Mouse (Mus musculus): ENCODE results near the gene Lexm.
A peak's percentile ranks its signal among the peaks of the same experiment; 100 is the strongest.

Lexm gene

DNA sequence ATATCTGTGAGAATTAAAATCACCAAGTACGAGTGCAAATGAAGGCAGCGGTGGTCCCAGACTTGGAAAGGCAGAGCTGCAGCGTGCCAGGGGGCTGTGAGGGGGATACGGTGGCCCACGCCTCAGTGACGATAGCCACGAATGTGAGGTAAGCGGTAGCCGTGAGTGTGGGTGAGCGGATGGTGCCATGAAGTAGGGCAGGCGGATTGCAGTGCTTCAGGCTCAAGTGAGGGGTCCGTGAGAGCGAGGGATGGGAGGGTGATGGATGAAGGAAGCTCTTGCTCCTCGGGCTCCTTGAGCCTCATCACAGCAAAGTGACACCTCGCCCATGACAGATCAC lies 35.2 kb downstream of the Lexm start:
- DNase-seq (ENCODE audit: low spot score): no peak

DNA sequence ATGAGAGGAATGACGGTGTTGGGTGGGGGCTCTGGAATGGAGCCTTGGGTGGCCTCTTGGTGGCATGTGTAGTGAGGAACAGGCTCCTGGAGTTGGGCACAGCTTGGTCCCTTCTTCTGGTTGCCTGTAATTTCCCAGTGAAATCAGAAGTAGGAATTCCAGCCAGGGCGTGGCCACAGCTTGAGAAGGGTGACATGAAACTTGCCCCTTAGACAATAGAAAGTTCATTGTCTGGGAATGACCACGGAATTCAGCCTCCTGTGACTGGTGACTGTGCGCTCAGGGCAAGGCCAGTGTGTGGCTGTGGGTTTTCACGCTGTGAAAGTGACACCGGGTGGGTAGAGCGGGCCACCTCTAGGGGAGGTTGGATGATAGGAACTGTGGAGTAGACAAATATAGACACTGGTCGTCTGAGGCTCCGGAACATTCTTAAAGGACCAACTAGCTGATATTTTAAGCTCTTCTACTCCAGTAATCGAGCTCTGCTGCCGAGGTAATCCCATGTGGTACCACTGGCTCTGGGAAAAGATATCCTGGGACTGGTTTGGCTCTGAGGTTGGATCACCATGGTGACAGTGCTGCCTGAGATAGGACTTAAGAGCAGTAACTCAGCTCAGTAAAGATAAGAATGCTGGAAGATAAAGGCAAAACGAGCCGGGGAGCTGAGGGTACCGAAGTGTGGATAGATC lies 35.7 kb downstream of the Lexm start:
- no peak for DNase-seq (ENCODE audit: low spot score)

DNA sequence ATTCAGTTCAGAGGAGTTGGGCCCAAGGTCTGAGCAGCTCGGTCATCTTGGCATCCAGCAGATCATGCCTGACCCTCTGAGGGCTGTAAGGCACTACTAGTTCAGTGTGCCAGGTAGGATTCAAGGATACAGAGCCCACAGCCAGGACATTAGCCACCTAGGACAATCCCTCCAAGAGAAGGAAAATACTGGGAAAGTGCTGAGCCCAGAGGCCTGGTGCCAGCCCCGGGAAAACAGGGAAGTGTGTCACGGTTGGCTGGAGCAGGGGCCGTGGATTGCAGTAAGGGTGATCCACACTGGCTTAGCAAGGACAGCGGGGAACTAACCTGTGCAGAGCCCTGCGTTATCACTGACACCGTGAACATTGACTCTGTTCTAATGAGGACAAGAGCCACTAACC lies 39.5 kb downstream of the Lexm start:
- DNase-seq (ENCODE audit: low spot score): no peak

DNA sequence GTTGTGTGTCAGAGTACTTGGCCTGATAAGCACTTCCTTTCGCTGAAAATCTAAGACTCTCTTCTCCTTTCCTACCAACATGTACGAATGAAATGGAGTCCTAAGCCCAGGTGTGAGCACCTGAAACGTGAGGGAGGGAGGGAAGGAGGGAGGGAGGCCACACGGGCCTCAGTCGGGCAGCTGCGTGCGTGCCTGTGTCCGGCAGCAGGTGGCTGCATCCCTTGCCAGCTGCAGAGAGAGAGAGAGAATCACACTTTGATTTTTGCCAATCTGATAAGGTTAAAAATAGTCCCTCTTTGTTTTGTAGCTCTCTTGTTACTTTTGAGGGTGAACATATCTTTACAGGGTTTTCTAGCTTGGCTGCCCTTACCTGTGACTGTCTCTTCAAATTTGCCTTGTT lies 42.0 kb downstream of the Lexm start:
- no peak for DNase-seq (ENCODE audit: low spot score)

DNA sequence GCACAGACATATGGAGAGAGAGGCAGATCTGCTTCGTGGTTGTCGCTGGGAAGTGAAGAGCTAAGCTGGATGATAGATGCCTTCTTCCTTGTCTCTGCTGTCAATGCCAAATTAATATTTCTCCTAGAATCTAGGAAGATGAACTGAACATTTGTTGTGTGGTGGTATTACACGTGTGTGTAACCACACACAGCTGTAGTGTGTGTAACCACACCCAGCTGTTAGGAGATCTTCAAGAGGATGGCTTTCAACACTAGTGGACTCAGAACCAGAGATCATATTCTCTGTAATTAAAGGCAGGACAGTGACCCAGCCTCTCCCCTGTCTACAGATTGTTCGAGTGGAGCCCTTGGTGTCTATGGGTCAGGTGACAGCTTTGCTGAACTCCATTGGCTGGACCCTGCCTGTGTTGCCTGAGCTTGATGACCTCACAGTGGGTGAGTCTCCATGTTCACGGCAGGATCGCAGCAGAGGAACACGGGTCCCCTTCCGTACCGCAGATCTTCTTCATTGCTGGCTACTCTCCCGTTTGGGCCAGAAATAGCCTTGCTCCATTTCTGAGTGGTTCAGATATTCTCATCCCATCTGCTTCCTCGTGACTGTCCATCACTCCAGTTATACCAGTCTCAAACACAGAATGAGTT lies 45.8 kb downstream of the Lexm start:
- DNase-seq (ENCODE audit: low spot score): no peak

DNA sequence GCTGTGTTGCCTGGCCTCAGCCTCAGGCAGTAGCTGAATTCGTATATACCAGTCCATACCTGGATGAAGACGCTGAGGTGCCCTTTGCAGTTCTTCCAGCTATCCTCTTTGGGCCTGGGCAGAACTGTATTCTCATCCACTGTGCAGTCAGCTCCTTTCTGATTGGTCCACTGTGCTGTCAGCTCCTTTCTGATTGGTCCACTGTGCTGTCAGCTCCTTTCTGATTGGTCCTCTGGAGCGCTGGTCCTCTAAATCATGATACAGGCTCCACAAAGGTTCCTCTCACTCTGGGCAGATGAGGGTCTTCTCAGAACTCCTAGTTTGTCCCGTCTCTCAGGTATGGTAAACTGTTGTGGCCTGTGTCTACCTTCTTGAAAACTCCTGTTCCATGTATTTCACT lies 47.4 kb downstream of the Lexm start:
- no peak for DNase-seq (ENCODE audit: low spot score)

DNA sequence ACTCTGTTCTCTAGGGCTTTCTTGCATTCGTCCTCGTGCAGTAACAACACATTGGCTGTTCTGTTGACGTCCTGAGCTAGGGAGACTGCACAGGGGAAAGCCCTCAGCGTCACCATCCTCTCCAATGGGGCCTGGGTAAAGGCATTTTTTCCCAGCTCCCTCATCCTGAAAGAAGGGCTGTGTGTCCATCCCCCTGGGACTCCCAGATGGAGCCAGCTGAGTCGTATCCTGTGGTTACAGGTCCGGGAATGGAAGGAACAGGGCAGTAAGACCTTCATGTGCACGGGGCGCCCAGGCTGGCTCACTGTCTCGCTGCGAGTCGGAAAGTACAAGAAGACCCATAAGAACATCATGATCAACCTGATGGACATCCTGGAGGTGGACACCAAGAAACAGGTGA lies 52.9 kb downstream of the Lexm start:
- DNase-seq (ENCODE audit: low spot score): no peak

DNA sequence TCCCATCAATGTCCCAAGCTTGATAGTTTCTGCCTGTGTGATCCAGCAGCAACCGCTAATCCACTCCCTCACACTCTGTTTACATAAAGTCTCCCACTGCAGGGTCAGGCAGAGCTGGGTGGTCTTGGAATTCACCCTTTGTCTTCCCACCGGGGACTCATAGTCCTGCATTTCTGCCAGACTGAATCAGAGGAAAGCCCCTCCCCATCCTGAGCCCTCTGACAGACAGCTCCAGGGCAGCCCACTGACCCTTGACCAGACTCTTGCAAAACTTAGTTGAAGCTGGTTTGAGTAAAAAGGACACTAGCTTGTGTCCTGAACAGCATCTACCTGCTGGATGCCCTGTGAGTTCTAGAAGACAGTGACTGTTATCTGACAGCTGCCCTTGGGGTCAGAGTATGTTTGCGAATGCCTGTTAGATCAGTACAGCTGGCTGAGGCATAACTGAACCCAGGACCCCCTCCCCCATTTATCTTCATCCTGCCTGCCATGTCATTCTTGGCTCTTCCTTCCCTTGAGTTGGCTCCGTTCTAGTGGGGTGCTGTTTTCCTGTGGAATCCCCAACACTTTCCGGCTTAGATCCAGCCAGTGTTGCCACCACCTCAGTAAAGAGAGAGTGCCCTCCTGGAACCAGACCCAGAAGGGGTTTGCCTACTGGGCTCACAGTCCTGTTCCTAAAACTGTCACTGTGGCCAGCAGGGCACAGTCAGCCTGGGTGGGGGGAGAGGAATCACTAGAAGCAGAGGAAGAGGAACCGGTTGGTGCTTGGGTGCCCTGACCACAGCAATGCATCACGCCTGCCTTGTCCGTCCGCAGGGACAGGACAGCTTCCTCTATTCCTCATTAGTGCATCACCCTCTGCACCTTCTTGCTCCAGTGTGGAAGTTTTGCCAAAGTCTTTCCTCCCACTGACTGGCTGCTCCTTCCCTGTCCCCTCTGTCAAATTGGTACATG lies 53.9 kb downstream of the Lexm start:
- no peak for DNase-seq (ENCODE audit: low spot score)

DNA sequence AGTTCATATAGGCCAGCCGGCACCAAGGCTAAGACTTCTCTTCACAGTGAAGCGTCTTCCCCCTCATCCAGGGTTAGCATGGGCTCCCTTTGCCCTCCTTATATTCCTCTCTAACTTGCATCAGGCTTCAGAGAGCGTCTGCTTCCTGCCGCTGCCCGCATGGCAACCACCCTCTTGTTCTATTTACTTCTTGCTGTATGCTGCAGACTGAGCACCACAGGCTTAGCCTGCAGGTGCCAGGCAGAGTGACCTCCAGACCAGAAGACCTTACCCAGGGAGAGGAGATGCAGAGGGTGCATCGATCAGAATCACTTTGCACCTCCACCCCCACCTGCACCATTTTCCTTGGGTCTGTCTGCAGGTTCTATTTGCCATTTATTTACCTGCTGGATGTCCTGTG lies 55.0 kb downstream of the Lexm start:
- no peak for DNase-seq (ENCODE audit: low spot score)

DNA sequence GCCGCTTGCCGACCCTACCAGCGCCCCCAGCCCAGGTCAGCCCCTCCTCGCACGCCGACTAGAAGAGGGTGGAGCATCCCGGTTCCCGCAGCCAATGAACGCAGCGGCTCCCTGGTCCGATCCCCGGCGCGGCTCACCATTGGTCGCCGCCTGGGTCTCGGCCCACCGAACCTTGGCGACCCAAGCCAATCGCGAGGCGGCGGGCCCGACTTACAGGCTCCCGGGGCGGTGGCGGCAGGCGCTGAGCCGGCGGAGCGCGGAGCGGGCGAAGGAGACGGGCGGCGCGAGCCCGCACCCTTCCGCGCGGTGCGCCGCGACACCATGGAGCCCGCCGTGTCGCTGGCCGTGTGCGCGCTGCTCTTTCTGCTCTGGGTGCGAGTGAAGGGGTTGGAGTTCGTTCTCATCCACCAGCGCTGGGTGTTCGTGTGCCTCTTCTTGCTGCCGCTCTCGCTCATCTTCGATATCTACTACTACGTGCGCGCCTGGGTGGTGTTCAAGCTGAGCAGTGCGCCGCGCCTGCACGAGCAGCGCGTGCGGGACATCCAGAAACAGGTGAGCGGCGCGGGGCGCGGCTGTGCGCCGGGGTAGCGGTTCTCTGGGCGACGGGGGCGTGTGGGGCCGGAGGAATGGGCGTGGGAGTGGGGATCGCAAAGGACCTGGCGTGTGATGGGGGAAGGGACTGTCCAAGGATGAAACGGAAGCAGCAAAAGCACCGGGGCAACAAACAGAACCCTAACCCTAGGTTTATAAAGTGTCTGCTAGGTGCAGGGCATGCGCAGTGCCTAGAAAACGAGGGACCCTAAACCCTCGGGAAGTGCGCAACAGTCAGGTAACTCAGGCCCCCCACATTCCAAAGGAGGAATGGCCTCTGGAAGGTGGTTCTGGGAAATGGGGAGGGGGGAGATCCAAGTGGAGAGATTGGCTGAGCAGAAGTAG lies 55.9 kb downstream of the Lexm start, which contains the start of gene Dhcr24:
Gene Dhcr24, plus strand, starts transcription at position 193 of the 936 bp plus-strand sequence.
- peak; percentile 89 for DNase-seq (ENCODE audit: low spot score)

DNA sequence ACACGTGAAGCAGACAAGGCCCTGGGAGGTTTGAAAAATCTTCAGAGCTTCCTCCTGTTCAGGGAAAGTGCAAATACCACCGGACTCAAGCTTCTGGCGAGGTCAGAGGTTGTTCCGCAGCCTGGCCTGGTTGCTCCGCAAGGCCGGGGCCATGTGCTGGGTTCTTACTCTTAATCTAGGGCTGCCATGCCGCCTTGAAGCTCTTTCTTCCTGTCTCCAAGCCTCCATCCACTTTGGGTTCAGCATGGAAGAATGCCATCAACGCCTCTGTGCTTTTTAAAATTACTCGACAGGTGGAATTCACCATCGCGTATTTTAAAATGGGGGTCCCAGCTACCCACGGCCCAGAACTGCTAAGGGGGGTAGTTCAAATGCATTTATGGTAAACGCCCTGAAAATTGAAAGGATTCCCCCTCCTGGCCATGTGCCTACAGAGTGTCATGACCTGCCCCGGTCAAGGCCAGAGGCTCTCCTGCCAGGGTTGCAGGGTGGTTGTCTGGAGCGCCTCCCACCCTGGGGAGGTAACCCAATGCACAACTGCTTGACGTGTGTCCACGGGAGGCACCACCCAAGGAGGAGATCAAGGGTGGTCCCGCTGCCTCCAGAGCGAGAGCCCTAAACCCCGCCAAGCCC lies 56.7 kb downstream of the Lexm start:
- peak; percentile 20 for DNase-seq (ENCODE audit: low spot score)

DNA sequence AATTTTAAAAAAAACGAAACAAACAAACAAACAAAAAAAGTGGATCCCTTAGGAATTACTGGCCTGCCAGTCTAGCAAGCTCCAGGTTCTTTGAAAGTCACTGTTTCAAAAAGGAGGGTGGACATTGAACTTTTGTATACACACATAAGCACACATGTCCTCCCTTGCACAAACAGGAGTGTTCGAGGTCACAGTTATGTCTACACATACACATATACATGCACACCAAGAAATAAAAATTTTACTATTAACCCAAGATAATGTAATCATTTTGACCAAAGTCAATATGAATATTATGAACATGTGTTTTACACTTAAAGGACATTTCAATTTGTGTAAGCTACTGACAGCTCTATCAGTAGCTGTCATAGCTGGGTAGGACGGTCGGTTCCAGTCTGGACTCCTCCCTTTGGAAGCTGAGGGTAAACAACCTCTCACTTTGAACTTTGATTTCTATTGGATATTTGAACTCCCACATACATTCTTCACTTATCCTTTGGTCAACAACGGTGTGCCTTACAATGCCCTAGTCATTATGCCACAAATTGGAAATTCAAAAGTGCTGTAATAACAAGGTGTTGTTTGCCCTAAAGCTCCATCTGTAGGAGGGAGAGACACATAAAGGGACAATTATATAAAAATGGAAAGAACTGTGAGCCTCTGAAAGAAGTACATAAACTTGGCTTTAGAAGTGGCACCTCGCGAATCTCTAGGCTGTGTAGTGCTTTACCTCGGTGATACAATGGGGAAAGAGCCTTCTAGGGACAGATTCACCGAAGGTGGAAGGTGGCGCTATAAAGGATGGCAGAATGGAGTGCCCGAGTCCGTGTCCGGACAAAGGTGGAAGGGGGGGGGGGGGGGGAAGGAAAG lies 57.5 kb downstream of the Lexm start:
- DNase-seq (ENCODE audit: low spot score): no peak

DNA sequence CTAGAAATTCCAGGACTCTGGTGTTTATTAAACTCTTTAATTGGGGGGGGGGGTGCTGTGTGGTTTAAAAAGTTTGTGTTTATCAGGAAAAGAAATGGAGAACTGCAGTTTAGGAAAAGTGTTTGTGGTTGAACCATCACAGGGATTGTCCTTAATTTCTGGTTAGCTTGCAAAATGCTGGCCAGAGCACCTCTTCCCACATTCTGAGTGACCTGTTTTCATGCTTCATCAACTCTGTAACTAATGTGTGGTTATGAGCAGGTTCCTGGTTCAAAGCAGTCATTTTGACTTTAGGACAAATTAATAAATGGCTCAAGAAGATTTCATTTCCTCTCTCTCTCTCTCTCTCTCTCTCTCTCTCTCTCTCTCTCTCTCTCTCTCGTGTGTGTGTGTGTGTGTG lies 59.1 kb downstream of the Lexm start:
- no peak for DNase-seq (ENCODE audit: low spot score)

DNA sequence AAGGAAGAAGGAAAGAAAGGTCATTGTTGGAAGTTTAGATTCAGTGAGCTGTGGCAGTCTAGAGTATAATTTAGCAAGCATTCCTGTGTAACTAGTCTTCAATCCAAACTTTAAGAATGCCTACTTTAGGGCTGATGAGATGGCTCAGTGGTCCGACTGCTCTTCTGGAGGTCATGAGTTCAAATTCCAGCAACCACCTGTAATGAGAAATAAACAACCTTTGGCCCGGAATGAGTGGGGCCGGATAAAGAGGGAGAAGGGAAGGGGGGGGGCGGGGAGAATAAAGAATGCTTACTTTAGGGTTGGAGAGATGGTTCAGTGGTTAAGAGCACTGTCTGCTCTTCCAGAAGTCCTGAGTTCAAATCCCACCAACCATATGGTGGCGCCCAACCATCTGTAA lies 59.8 kb downstream of the Lexm start:
- no peak for DNase-seq (ENCODE audit: low spot score)

DNA sequence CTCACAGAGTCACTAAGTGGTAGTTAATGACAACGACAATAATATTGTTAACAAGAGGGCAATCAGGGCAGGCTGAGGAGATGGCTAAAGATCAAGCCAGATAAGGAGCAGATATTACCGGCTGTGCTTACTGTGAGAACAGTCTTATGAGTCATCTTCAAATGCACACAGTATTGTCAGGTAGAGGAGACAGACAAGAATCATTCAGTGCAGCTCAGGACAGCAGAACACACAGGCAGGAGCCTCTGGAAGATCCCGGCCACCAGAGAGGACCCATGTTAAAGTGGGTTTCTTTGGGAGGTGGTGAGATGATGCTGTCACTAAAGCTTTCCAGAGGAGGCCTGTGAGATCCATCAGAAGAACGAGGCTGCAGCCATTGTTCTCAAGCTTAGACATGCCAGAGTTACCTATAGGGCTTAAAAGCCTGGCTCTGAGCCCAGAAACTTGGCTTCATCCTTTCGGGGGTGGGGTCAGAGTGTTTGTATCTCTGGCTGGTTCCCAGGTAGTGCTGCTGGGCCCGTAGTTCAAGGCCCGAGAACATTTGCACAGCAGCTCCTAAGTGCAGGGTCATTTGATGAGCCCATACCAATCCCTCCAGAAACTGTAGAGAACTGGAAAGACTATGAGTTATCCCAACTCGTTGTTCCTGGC lies 66.4 kb downstream of the Lexm start:
- peak; percentile 16 for DNase-seq (ENCODE audit: low spot score)

DNA sequence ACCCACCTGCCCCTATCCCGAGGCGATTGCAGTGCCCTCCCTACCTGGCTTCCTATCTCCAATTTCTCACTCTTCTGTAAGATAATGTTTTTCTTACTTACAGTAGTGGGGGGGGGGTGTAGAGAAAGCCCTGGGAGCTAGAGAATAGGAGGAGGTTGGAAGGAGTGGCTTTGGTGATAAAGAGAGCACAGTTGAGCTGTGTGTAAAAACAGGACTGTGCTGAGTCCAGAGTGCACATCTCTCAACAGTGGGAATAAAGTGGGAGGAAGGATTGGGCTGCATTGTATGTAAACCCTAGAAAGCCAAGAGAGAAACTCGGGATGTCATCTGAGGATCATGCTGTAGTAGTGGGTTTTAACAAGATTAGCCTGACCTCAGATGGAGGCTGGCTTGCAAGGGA lies 68.9 kb downstream of the Lexm start:
- no peak for DNase-seq (ENCODE audit: low spot score)

DNA sequence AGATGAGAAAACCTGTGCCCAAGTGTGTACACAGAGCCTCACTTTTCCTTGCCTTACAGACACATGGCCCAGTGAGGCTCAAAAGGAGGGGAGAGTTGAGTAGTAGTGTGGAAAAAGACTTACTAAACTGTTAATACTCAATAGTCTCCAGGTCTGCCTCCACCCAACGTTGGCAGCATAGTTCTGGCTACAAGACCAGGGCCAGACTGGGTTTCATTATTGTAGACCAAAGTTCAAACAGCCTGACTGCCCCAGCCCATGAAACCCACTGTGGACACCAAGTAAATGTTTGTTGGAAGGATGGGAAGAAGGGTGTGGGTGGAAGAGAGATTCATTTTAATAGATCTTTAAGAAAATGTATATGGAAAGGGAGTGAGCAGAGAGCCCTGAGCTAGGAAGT lies 70.1 kb downstream of the Lexm start:
- no peak for DNase-seq (ENCODE audit: low spot score)

DNA sequence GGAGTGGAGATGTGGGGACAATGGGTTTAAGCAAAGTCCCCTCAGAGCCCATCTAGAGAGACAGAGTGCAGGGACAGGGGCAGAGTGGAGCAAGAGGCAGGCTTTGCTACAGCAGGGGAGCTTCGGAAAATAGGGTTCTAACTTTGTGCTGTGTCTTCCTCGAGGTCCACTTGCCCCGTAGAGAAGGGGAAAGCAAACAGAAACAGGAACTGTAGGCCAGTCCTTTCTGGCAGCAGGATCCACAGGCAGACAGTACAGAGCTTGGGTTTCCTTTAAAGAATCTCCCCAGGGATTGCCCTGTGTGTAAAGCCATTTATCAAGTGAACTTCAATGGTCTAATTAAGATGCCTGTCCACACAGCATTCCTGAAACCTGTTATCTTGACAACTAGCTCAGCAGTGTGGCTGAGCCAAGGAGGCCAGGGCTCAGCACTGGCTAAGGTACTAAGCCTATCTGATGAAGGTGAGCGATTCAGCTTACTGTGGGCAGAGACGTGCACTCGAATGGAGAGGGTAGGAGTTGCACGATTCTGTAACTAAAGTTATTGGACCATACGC lies 71.1 kb downstream of the Lexm start:
- no peak for DNase-seq (ENCODE audit: low spot score)

DNA sequence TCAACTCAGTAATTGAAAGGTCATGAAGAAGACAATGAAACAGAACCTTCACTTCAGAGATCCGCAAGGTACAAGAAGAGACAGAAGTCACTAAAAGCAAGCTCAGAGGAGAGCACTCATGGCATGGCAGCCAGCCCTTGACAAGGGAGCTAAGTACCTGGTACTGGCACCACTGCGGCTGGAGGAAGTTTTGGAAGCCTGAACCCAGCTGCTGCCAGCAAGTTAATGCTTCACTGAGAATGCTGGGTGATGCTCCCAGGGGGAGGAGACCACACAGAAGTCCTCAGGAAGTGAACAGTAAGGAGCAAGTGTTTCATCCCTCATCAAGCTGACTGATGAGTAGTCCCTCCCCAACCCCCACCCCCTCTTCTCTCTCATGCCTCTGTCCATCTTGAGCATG lies 74.8 kb downstream of the Lexm start:
- no peak for DNase-seq (ENCODE audit: low spot score)

DNA sequence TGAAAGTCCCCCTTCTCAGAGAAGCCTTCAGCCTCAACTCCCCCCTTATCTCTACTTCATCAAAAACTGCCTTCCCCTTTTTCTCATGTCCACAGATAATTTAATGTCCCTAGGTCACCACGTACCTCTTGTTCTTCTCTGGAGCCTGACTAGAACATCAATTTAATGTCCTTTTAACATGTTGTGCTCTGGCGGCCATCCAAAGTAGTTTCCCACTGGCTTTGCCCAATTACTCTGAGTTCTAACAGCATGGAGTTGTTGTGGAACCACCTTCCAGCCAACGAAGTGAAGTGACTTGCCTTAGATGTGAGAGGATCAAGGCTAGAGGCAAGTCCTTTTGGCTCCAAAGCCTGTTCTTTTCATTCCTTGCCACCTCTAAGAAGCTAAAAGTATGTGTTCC lies 75.5 kb downstream of the Lexm start:
- DNase-seq (ENCODE audit: low spot score): no peak
